8 mouse cellular contexts compared by ENCODE assay signal in the genomic region with DNA sequence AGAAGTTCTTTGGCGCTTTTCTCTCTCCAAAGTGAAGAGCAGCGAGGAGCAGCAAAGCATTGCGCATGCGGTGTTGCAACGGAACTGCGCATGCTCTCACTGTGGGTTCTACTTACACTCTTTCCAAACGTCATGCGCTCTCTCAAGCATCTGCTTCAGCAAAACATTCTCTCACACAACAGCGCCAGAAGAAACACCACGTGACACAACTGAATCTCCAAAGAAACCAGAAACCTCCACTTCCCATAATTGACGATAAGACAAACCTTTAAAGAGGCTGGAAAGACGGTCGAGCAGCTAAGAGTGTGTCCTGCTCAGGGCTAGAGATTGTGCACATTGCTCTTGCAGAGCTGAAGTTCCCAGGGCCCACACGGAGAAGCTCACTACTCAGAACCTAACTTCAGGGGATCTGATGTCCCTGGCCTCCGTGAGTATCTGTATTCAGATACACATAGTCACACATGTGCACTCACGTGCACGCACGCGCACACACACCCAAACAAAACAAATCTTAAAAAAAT. TPM values are rescaled to one million over a fixed set of nuclear protein-coding genes. Genes with fewer than 3 reads are reported as not detected.
A peak's percentile ranks its signal among the peaks of the same experiment; 100 is the strongest.
DNase-seq lines count a peak whose midpoint lies in the region; ATAC-seq and TF ChIP-seq lines count a peak whose summit lies in the region.

No protein-coding gene starts in this region.

- DNase-seq in G1E (ENCODE audit: low spot score): no peak
- DNase-seq in cerebellum, adult 8-10 months: peak; percentile 55
- peak; percentile 46 to 86 for DNase-seq in frontal cortex, adult 2 months (ENCODE audit: extremely low spot score in 1 of 2, low spot score in 1 of 2)
- peak; percentile 55 for DNase-seq in hindbrain, embryonic 10.5 days (ENCODE audit: low spot score)
- DNase-seq in layer of hippocampus, adult 8-10 months (ENCODE audit: low spot score in 2 of 2): peak; percentile 41 to 71
- peak; percentile 90 for DNase-seq in lung, embryonic 14.5 days
- peak; percentile 42 to 60 for DNase-seq in thymus, postnatal 10 days (ENCODE audit: low spot score in 2 of 2)

- peak overlapping the region; percentile 48; the same call in 1 of the 2 replicates for H3K9ac ChIP-seq in lung, embryonic 14.5 days

- H3K4me3 ChIP-seq in G1E (ENCODE audit: low read depth, low read length): peak overlapping the region; percentile 44; the same call in 1 of the 2 replicates
- H3K4me3 ChIP-seq in hindbrain, embryonic 10.5 days: peak overlapping the region; percentile 42
- peak overlapping the region; percentile 31 for H3K4me3 ChIP-seq in lung, embryonic 14.5 days (ENCODE audit: low read depth, low read length)

- peak; percentile 57; the same call in 1 of the 2 replicates for ATAC-seq in G1E (ENCODE audit: extremely low read depth, insufficient number of reproducible peaks, low FRiP score, poor library complexity, severe bottlenecking)
- ATAC-seq in lung, embryonic 14.5 days (ENCODE audit: insufficient read depth): peak; percentile 73; the same call in 1 of the 2 replicates
- ATAC-seq in neutrophil, adult 5-6 weeks (ENCODE audit: extremely low read depth, insufficient number of reproducible peaks, low FRiP score, poor library complexity, severe bottlenecking): 0 out of 2 replicates have a peak, but pooled peaks have one; percentile 30

- H3K4me1 ChIP-seq in G1E (ENCODE audit: insufficient read depth, low read depth, low read length): peaks cover 23% of the 10 kb centered on the region
- H3K4me1 ChIP-seq in hindbrain, embryonic 10.5 days (replicated peaks): no peaks in the 10 kb centered on the region
- no peaks in the 10 kb centered on the region for H3K4me1 ChIP-seq in lung, embryonic 14.5 days (ENCODE audit: insufficient read depth)

- peak overlapping the region; percentile 71; the same call in 1 of the 2 replicates for H3K27ac ChIP-seq in hindbrain, embryonic 10.5 days
- peak overlapping the region; percentile 31; the same call in 1 of the 2 replicates for H3K27ac ChIP-seq in lung, embryonic 14.5 days (ENCODE audit: low read depth)

- 59% methylated on average over 19 of the region's 19 CpGs for WGBS in hindbrain, embryonic 10.5 days
- 39% methylated on average over 19 of the region's 19 CpGs for WGBS in lung, embryonic 14.5 days

- H3K4me2 ChIP-seq in lung, embryonic 14.5 days: peak overlapping the region; percentile 61

- no peaks in the 10 kb centered on the region for H3K9me3 ChIP-seq in G1E (replicated peaks)
- H3K9me3 ChIP-seq in hindbrain, embryonic 10.5 days: no peaks in the 10 kb centered on the region
- no peaks in the 10 kb centered on the region for H3K9me3 ChIP-seq in lung, embryonic 14.5 days (ENCODE audit: low read depth, low read length)

- no peaks in the 10 kb centered on the region for H3K36me3 ChIP-seq in G1E (replicated peaks)
- no peaks in the 10 kb centered on the region for H3K36me3 ChIP-seq in hindbrain, embryonic 10.5 days
- H3K36me3 ChIP-seq in lung, embryonic 14.5 days (ENCODE audit: insufficient read depth): no peaks in the 10 kb centered on the region

- no peak for TF ChIP-seq CTCF in G1E (IDR thresholded peaks at IDR 0.05; ENCODE audit: low read depth, low read length)
- no peak for TF ChIP-seq CTCF in lung, embryonic 14.5 days (IDR thresholded peaks at IDR 0.05; ENCODE audit: low read depth)

- peaks cover 45% of the 10 kb centered on the region for H3K27me3 ChIP-seq in G1E (ENCODE audit: insufficient read depth, low read length)
- no peaks in the 10 kb centered on the region for H3K27me3 ChIP-seq in hindbrain, embryonic 10.5 days (ENCODE audit: insufficient read depth, poor library complexity, severe bottlenecking)
- H3K27me3 ChIP-seq in lung, embryonic 14.5 days (ENCODE audit: insufficient read depth, low read length): no peaks in the 10 kb centered on the region

RNA-seq across cellular contexts. Expression of a gene that starts 29.8 kb away (rescaled TPM):
- total RNA-seq in G1E (2014; fragmentation: Nextera tagmentation) (17.5 and 24.8 TPM in 2 replicates), G1E (2017) (7.0 and 7.3 TPM in 2 replicates)
- polyA plus RNA-seq in G1E (2012): 43.3 and 47.9 TPM in 2 replicates
- 34.0 and 36.2 TPM in 2 replicates for polyA plus RNA-seq in frontal cortex, adult 2 months (2012; rRNA removed)
- polyA plus RNA-seq in hindbrain, embryonic 10.5 days (2016; fragmentation: Nextera tagmentation; extraction: Ambion mirVana): 16.2 and 23.4 TPM in 2 replicates
- total RNA-seq in layer of hippocampus, adult 8-10 months (2022): 10 to 100 TPM; 39.6 to 52.5 (median 46.4) TPM
- 13.2 and 14.4 TPM in 2 replicates for polyA plus RNA-seq in lung, embryonic 14.5 days (2014; fragmentation: Nextera tagmentation; extraction: Ambion mirVana)
- 11.5 and 13.2 TPM in 2 replicates for total RNA-seq in neutrophil, adult 5-6 weeks (2017)

RNA-seq across cellular contexts. Expression of a gene that starts 39.5 kb away (rescaled TPM):
- total RNA-seq in G1E (2014; fragmentation: Nextera tagmentation) (71.4 and 78.3 TPM in 2 replicates), G1E (2017) (122 and 148 TPM in 2 replicates)
- 585 and 591 TPM in 2 replicates for polyA plus RNA-seq in G1E (2012)
- 90.7 and 99.6 TPM in 2 replicates for polyA plus RNA-seq in frontal cortex, adult 2 months (2012; rRNA removed)
- polyA plus RNA-seq in hindbrain, embryonic 10.5 days (2016; fragmentation: Nextera tagmentation; extraction: Ambion mirVana): 123 and 147 TPM in 2 replicates
- 10 to 100 TPM; 44.6 to 56.7 (median 54.5) TPM for total RNA-seq in layer of hippocampus, adult 8-10 months (2022)
- 47.3 and 50.9 TPM in 2 replicates for polyA plus RNA-seq in lung, embryonic 14.5 days (2014; fragmentation: Nextera tagmentation; extraction: Ambion mirVana)
- total RNA-seq in neutrophil, adult 5-6 weeks (2017): 49.8 and 55.4 TPM in 2 replicates

RNA-seq across cellular contexts. Expression of a gene that starts 58.6 kb away (rescaled TPM):
- total RNA-seq in G1E (2014; fragmentation: Nextera tagmentation) (18.0 and 23.5 TPM in 2 replicates), G1E (2017) (23.5 and 25.1 TPM in 2 replicates)
- 51.7 and 73.7 TPM in 2 replicates for polyA plus RNA-seq in G1E (2012)
- 56.5 and 57.0 TPM in 2 replicates for polyA plus RNA-seq in frontal cortex, adult 2 months (2012; rRNA removed)
- polyA plus RNA-seq in hindbrain, embryonic 10.5 days (2016; fragmentation: Nextera tagmentation; extraction: Ambion mirVana): 2.1 TPM in 2 replicates
- 10 to 100 TPM; 48.7 to 58.6 (median 56.9) TPM for total RNA-seq in layer of hippocampus, adult 8-10 months (2022)
- polyA plus RNA-seq in lung, embryonic 14.5 days (2014; fragmentation: Nextera tagmentation; extraction: Ambion mirVana): 9.8 and 12.9 TPM in 2 replicates
- 1.2 TPM in 1 of 2 replicates, not detected in the other for total RNA-seq in neutrophil, adult 5-6 weeks (2017)
